Mouse (Mus musculus): ENCODE results near the gene Padi2. TPM values are rescaled to one million over a fixed set of nuclear protein-coding genes. Genes with fewer than 3 reads are reported as not detected.

Gene Padi2
- total and polyA plus RNA-seq, 3 experiments, result 0.21 to 0.82 TPM; not detected in 1

GRCm38 (mm10) chr4:140905426-140905871, 695 bp upstream of the Padi2 start:
- ATAC-seq (ENCODE audit: extremely low read depth, insufficient number of reproducible peaks, low FRiP score, poor library complexity, severe bottlenecking) (peak; percentile 32; the same call in 1 of the 2 replicates), DNase-seq (ENCODE audit: low spot score) (no peak)
- H3K36me3 ChIP-seq (replicated peaks), result no peaks in the 10 kb centered on the region
- H3K4me1 ChIP-seq (ENCODE audit: insufficient read depth, low read depth, low read length), result peaks cover 22% of the 10 kb centered on the region
- no peak for TF ChIP-seq GATA2 (IDR thresholded peaks at IDR 0.05; ENCODE audit: borderline replicate concordance, low read depth, low read length)
- TF ChIP-seq TAL1 (conservative IDR thresholded peaks at IDR 0.05; ENCODE audit: low read depth, low read length), result no peak
- no peak for TF ChIP-seq CTCF (IDR thresholded peaks at IDR 0.05; ENCODE audit: low read depth, low read length)
- TF ChIP-seq GATA1 (IDR thresholded peaks at IDR 0.05; ENCODE audit: borderline replicate concordance, low read length), result no peak
- no peak for TF ChIP-seq POLR2AphosphoS5 (IDR thresholded peaks at IDR 0.05; ENCODE audit: insufficient replicate concordance, low read depth, low read length)
- peaks cover 40% of the 10 kb centered on the region; the same call in 1 of the 2 replicates for H3K27me3 ChIP-seq (ENCODE audit: insufficient read depth, low read length)
- H3K4me3 ChIP-seq (ENCODE audit: low read depth, low read length), result peak overlapping the region; percentile 27; the same call in 1 of the 2 replicates
- H3K9me3 ChIP-seq (replicated peaks), result no peaks in the 10 kb centered on the region

GRCm38 (mm10) chr4:140906827-140907280, 710 bp downstream of the Padi2 start:
- Histone ChIP-seq H3K4me1 (ENCODE audit: insufficient read depth, low read depth, low read length) (peaks cover 22% of the 10 kb centered on the region), H3K36me3 (replicated peaks) (no peaks in the 10 kb centered on the region), H3K4me3 (ENCODE audit: low read depth, low read length) (no peak overlapping the region)

GRCm38 (mm10) chr4:140907306-140908024, 1.3 kb downstream of the Padi2 start:
- no peak overlapping the region for H3K4me3 ChIP-seq (ENCODE audit: low read depth, low read length)
- H3K36me3 ChIP-seq (replicated peaks), result no peaks in the 10 kb centered on the region
- no peaks in the 10 kb centered on the region for H3K9me3 ChIP-seq (replicated peaks)
- no peak for ATAC-seq (ENCODE audit: extremely low read depth, insufficient number of reproducible peaks, low FRiP score, poor library complexity, severe bottlenecking)
- no peak for DNase-seq (ENCODE audit: low spot score)
- peaks cover 48% of the 10 kb centered on the region; the same call in 1 of the 2 replicates for H3K27me3 ChIP-seq (ENCODE audit: insufficient read depth, low read length)
- TF ChIP-seq POLR2AphosphoS5 (IDR thresholded peaks at IDR 0.05; ENCODE audit: insufficient replicate concordance, low read depth, low read length), result no peak
- no peak for TF ChIP-seq GATA2 (IDR thresholded peaks at IDR 0.05; ENCODE audit: borderline replicate concordance, low read depth, low read length)
- TF ChIP-seq TAL1 (conservative IDR thresholded peaks at IDR 0.05; ENCODE audit: low read depth, low read length), result no peak
- TF ChIP-seq CTCF (IDR thresholded peaks at IDR 0.05; ENCODE audit: low read depth, low read length), result no peak
- TF ChIP-seq GATA1 (IDR thresholded peaks at IDR 0.05; ENCODE audit: borderline replicate concordance, low read length), result no peak
- H3K4me1 ChIP-seq (ENCODE audit: insufficient read depth, low read depth, low read length), result peaks cover 22% of the 10 kb centered on the region

More at GRCm38 (mm10) chr4:140906827-140907280, 710 bp downstream of the Padi2 start:
- Histone ChIP-seq H3K9me3 (replicated peaks) (no peaks in the 10 kb centered on the region), H3K27me3 (ENCODE audit: insufficient read depth, low read length) (peaks cover 42% of the 10 kb centered on the region; the same call in 1 of the 2 replicates)
- TF ChIP-seq POLR2AphosphoS5 (IDR thresholded peaks at IDR 0.05; ENCODE audit: insufficient replicate concordance, low read depth, low read length) (no peak), TAL1 (conservative IDR thresholded peaks at IDR 0.05; ENCODE audit: low read depth, low read length) (no peak)
- ATAC-seq (ENCODE audit: extremely low read depth, insufficient number of reproducible peaks, low FRiP score, poor library complexity, severe bottlenecking) (no peak), DNase-seq (ENCODE audit: low spot score) (no peak)

- H3K9me3 ChIP-seq (replicated peaks), result no peaks in the 10 kb centered on the region
- TF ChIP-seq GATA2 (IDR thresholded peaks at IDR 0.05; ENCODE audit: borderline replicate concordance, low read depth, low read length) (no peak), TAL1 (conservative IDR thresholded peaks at IDR 0.05; ENCODE audit: low read depth, low read length) (no peak), GATA1 (IDR thresholded peaks at IDR 0.05; ENCODE audit: borderline replicate concordance, low read length) (no peak), POLR2AphosphoS5 (IDR thresholded peaks at IDR 0.05; ENCODE audit: insufficient replicate concordance, low read depth, low read length) (no peak), CTCF (IDR thresholded peaks at IDR 0.05; ENCODE audit: low read depth, low read length) (no peak)
- H3K36me3 ChIP-seq (replicated peaks), result no peaks in the 10 kb centered on the region
- peaks cover 46% of the 10 kb centered on the region; the same call in 1 of the 2 replicates for H3K27me3 ChIP-seq (ENCODE audit: insufficient read depth, low read length)
- H3K4me1 ChIP-seq (ENCODE audit: insufficient read depth, low read depth, low read length), result peaks cover 22% of the 10 kb centered on the region
- ATAC-seq (ENCODE audit: extremely low read depth, insufficient number of reproducible peaks, low FRiP score, poor library complexity, severe bottlenecking) (no peak), DNase-seq (ENCODE audit: low spot score) (no peak)
- H3K4me3 ChIP-seq (ENCODE audit: low read depth, low read length), result no peak overlapping the region
Measured at GRCm38 (mm10) chr4:140908627-140909026, 2.5 kb downstream of the Padi2 start.

- TF ChIP-seq GATA1 (IDR thresholded peaks at IDR 0.05; ENCODE audit: borderline replicate concordance, low read length) (no peak), CTCF (IDR thresholded peaks at IDR 0.05; ENCODE audit: low read depth, low read length) (no peak)
- H3K4me1 ChIP-seq (ENCODE audit: insufficient read depth, low read depth, low read length), result peaks cover 22% of the 10 kb centered on the region
- H3K9me3 ChIP-seq (replicated peaks), result no peaks in the 10 kb centered on the region
- H3K4me3 ChIP-seq (ENCODE audit: low read depth, low read length), result no peak overlapping the region
- peaks cover 42% of the 10 kb centered on the region; the same call in 1 of the 2 replicates for H3K27me3 ChIP-seq (ENCODE audit: insufficient read depth, low read length)
- DNase-seq (ENCODE audit: low spot score) (no peak), ATAC-seq (ENCODE audit: extremely low read depth, insufficient number of reproducible peaks, low FRiP score, poor library complexity, severe bottlenecking) (no peak)
- no peaks in the 10 kb centered on the region for H3K36me3 ChIP-seq (replicated peaks)
Measured at GRCm38 (mm10) chr4:140909536-140909935, 3.4 kb downstream of the Padi2 start.

- DNase-seq (ENCODE audit: low spot score), result no peak
- no peak for TF ChIP-seq POLR2AphosphoS5 (IDR thresholded peaks at IDR 0.05; ENCODE audit: insufficient replicate concordance, low read depth, low read length)
- TF ChIP-seq GATA1 (IDR thresholded peaks at IDR 0.05; ENCODE audit: borderline replicate concordance, low read length), result no peak
- no peak for TF ChIP-seq GATA2 (IDR thresholded peaks at IDR 0.05; ENCODE audit: borderline replicate concordance, low read depth, low read length)
- TF ChIP-seq CTCF (IDR thresholded peaks at IDR 0.05; ENCODE audit: low read depth, low read length), result no peak
- no peak for TF ChIP-seq TAL1 (conservative IDR thresholded peaks at IDR 0.05; ENCODE audit: low read depth, low read length)
- ATAC-seq (ENCODE audit: extremely low read depth, insufficient number of reproducible peaks, low FRiP score, poor library complexity, severe bottlenecking), result no peak
- peaks cover 38% of the 10 kb centered on the region for H3K27me3 ChIP-seq (ENCODE audit: insufficient read depth, low read length)
- H3K4me1 ChIP-seq (ENCODE audit: insufficient read depth, low read depth, low read length), result peaks cover 10% of the 10 kb centered on the region
- H3K4me3 ChIP-seq (ENCODE audit: low read depth, low read length), result no peak overlapping the region
- no peaks in the 10 kb centered on the region for H3K36me3 ChIP-seq (replicated peaks)
- no peaks in the 10 kb centered on the region for H3K9me3 ChIP-seq (replicated peaks)
Measured at GRCm38 (mm10) chr4:140910661-140911310, 4.6 kb downstream of the Padi2 start.

Measured in G1E (cell line).